Mouse (Mus musculus) G1E (cell line): ENCODE results near the gene Ascc1. TPM values are rescaled to one million over a fixed set of nuclear protein-coding genes. Genes with fewer than 3 reads are reported as not detected.
A peak's percentile ranks its signal among the peaks of the same experiment; 100 is the strongest.
"Not testable (repeated sequence)": the region's sequence is repeated elsewhere in the genome, so short reads cannot be mapped to it uniquely, and the experiment has no call there.

Source experiments
- ATAC-seq: 2 replicates; pipeline ENCODE4 v1.8.0; 2016; ENCODE audit warnings: mild to moderate bottlenecking; ENCODE audit not compliant: insufficient number of reproducible peaks, poor library complexity, low FRiP score, severe bottlenecking; ENCODE audit errors: extremely low read depth
- DNase-seq: peaks from one replicate; pipeline ENCODE4 v3.0.0; 2012; ENCODE audit warnings: low spot score
- H3K27me3 ChIP-seq: 2 replicates; pipeline ENCODE4 v1.6.1; 2012; ENCODE audit warnings: mild to moderate bottlenecking, low read length, inconsistent platforms; ENCODE audit not compliant: insufficient read depth
- H3K36me3 ChIP-seq: replicated peaks from 2 replicates; pipeline ENCODE3; 2012; ENCODE audit warnings: mild to moderate bottlenecking, inconsistent platforms
- H3K4me1 ChIP-seq: 2 replicates; pipeline ENCODE4 v1.6.1; 2012; ENCODE audit warnings: low read depth, low read length, inconsistent platforms, mixed read lengths; ENCODE audit not compliant: insufficient read depth
- H3K4me3 ChIP-seq: 2 replicates; pipeline ENCODE4 v1.5.1; 2012; ENCODE audit warnings: low read depth, mild to moderate bottlenecking, inconsistent platforms, low read length, moderate library complexity, mixed read lengths
- H3K9me3 ChIP-seq: replicated peaks from 2 replicates; pipeline ENCODE4 v1.6.1; 2012; ENCODE audit warnings: inconsistent platforms
- CTCF ChIP-seq: IDR thresholded peaks from 2 replicates; pipeline ENCODE4 v1.5.1; 2012; ENCODE audit warnings: low read depth, low read length, inconsistent platforms, mixed read lengths
- GATA1 ChIP-seq: IDR thresholded peaks from 2 replicates; pipeline ENCODE4 v1.6.1; 2012; ENCODE audit warnings: borderline replicate concordance, low read length, inconsistent platforms, mixed read lengths
- GATA2 ChIP-seq: IDR thresholded peaks from 2 replicates; pipeline ENCODE4 v1.6.1; 2012; ENCODE audit warnings: low read depth, low read length, inconsistent platforms, borderline replicate concordance
- POLR2AphosphoS5 ChIP-seq: IDR thresholded peaks from 2 replicates; pipeline ENCODE4 v1.6.1; 2012; ENCODE audit warnings: low read depth, low read length, inconsistent platforms; ENCODE audit not compliant: insufficient replicate concordance
- TAL1 ChIP-seq: conservative IDR thresholded peaks from 2 replicates; pipeline ENCODE4 v1.6.1; 2012; ENCODE audit warnings: low read depth, low read length, inconsistent platforms, mixed read lengths
- polyA plus RNA-seq: library from polyadenylated mRNA; stranded (reverse); fragments of >175 nt; gene quantifications from 2 replicates; pipeline ENCODE4 v1.2.3, GENCODE M21; 2012
- total RNA-seq, 2 experiments: library from RNA; stranded (forward) in 1 of 2; stranded (reverse) in 1 of 2; fragments of 200-1000 nt in 1 of 2; fragments of >200 nt in 1 of 2; fragmentation: Nextera tagmentation in 1 of 2; gene quantifications; 2 replicates each; pipeline ENCODE4 v1.2.3; 2014 to 2017

Gene Ascc1
- total and polyA plus RNA-seq, 3 experiments = 19.3 to 22.6 (median 19.7) TPM

DNA sequence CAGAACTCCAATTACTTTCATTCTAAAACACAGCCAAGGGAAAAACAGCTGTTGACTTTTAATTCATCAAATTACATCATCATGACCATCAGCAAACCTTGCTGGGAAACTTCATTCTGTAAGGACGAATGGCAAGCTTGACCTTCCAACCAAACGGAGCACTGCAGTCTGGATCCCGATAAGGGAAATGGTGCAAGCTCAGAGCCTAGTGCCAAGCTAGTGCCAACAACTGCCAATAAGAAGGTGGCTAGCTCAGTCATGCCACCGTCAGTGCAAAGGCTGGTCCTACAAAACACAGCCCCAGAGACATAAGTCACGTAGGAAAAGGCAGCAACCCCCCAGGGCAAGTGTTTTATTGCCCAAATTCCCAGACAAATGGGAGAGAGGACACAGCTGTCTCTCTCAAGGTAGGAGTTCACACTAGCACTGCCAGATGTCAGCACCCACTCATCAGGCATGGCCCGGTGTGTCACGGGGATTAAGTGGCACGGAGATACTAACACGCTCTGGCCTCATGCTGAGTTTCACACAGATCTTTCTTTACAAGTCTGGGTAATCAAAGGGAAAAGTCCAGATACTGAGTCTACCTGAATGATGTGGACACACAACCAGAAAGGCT is 11.2 kb upstream of the Ascc1 start:
- Histone ChIP-seq H3K27me3 (no peaks in the 10 kb centered on the region), H3K36me3 (peaks cover 88% of the 10 kb centered on the region), H3K9me3 (no peaks in the 10 kb centered on the region), H3K4me3 (no peak overlapping the region), H3K4me1 (0 out of 2 replicates have a peak, but pooled peaks cover 3% of the 10 kb centered on the region)
- ATAC-seq (no peak), DNase-seq (no peak)
- TF ChIP-seq GATA1 = no peak
- no peak for TF ChIP-seq POLR2AphosphoS5
- TF ChIP-seq GATA2 = no peak
- no peak for TF ChIP-seq CTCF
- no peak for TF ChIP-seq TAL1

- Histone ChIP-seq H3K27me3 (no peaks in the 10 kb centered on the region), H3K4me3 (no peak overlapping the region), H3K36me3 (peaks cover 86% of the 10 kb centered on the region), H3K9me3 (no peaks in the 10 kb centered on the region), H3K4me1 (0 out of 2 replicates have a peak, but pooled peaks cover 3% of the 10 kb centered on the region)
- TF ChIP-seq GATA2 (no peak), TAL1 (no peak), GATA1 (no peak), POLR2AphosphoS5 (no peak), CTCF (no peak)
- DNase-seq = no peak
- no peak for ATAC-seq
Measured at GRCm38 (mm10) chr10:59992024-59992423, 10.6 kb upstream of the Ascc1 start.

- not testable (repeated sequence) for DNase-seq, ATAC-seq
Measured at GRCm38 (mm10) chr10:59993813-59994212, 8.8 kb upstream of the Ascc1 start.

DNA sequence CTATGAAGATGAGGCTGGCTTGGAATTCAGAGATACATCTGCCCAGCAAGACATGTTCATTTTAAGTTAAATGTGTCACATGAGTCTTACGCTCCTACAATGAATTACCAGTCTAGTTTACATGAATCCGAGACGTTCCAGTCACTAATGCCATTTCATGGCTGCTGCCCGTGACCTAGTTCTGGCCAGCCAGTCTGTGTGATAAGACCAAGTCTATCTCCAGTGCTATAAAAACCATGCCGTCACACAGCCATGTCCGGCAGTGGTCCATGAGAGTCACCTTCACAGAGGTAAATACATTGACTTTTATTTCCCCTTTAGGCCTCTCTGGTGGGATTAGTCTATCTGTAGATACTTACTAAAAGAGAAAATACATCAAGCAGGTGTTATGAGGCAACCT is 6.7 kb upstream of the Ascc1 start:
- ATAC-seq (no peak), DNase-seq (no peak)
- no peaks in the 10 kb centered on the region for H3K9me3 ChIP-seq
- H3K36me3 ChIP-seq = peaks cover 59% of the 10 kb centered on the region
- H3K4me3 ChIP-seq = no peak overlapping the region
- no peaks in the 10 kb centered on the region for H3K27me3 ChIP-seq
- TF ChIP-seq CTCF = no peak
- no peak for TF ChIP-seq GATA2
- TF ChIP-seq GATA1 = no peak
- H3K4me1 ChIP-seq = peaks cover 14% of the 10 kb centered on the region

More at GRCm38 (mm10) chr10:59993813-59994212, 8.8 kb upstream of the Ascc1 start:
- not testable (repeated sequence) for H3K4me3 ChIP-seq, H3K27me3 ChIP-seq, H3K9me3 ChIP-seq, H3K4me1 ChIP-seq
- peaks cover 68% of the 10 kb centered on the region for H3K36me3 ChIP-seq

GRCm38 (mm10) chr10:59997591-59997990 is 5.0 kb upstream of the Ascc1 start:
- H3K4me1 ChIP-seq = peaks cover 19% of the 10 kb centered on the region
- ATAC-seq = no peak

DNA sequence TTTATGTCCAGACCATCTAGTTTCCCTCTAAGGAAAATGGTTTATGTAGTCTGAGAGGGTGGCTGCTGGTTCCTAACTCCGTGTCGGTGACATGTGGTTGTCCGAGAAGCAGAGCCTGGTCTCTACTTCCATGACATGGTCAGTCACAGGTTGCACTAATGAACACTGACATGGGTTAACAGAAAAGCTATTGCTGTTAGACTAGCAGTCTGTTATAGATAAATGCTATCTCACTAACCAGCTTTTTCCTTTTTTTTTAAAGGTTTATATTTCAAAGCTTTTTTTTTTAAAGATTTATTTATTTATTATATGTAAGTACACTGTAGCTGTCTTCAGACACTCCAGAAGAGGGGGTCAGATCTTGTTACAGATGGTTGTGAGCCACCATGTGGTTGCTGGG is 3.5 kb upstream of the Ascc1 start:
- no peak for DNase-seq
- Histone ChIP-seq H3K36me3 (peaks cover 37% of the 10 kb centered on the region), H3K4me1 (peaks cover 23% of the 10 kb centered on the region), H3K4me3 (no peak overlapping the region; the same call in 1 of the 2 replicates), H3K9me3 (no peaks in the 10 kb centered on the region), H3K27me3 (no peaks in the 10 kb centered on the region)
- ATAC-seq = no peak
- no peak for TF ChIP-seq GATA1
- TF ChIP-seq GATA2 = no peak
- TF ChIP-seq TAL1 = peak; percentile 16; the same call in 1 of the 2 replicates
- no peak for TF ChIP-seq POLR2AphosphoS5
- TF ChIP-seq CTCF = no peak

More at GRCm38 (mm10) chr10:59997591-59997990, 5.0 kb upstream of the Ascc1 start:
- Histone ChIP-seq H3K27me3 (no peaks in the 10 kb centered on the region), H3K9me3 (no peaks in the 10 kb centered on the region), H3K36me3 (peaks cover 49% of the 10 kb centered on the region), H3K4me3 (no peak overlapping the region)
- DNase-seq = no peak
- TF ChIP-seq TAL1 (no peak), CTCF (no peak), GATA1 (no peak), POLR2AphosphoS5 (no peak), GATA2 (no peak)

DNA sequence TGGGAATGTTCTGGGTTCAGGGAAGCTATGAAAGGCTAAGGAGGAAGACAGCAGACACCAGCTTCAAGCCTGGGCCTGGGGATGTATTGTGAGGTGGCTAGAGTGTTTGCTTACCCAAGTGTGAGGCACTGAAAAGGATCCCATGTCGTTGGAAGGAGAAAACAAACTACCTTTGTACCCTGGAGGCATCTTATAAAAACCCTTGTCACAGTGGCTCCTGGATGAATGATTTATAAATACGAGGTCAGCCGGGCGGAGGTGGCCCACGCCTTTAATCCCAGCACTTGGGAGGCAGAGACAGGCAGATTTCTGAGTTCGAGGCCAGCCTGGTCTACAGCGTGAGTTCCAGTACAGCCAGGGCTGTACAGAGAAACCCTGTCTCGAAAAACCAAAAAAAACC is 942 bp upstream of the Ascc1 start:
- Histone ChIP-seq H3K4me1 (peaks cover 23% of the 10 kb centered on the region), H3K4me3 (peak overlapping the region; percentile 51; the same call in 1 of the 2 replicates), H3K36me3 (peaks cover 18% of the 10 kb centered on the region)
- DNase-seq, ATAC-seq, H3K27me3 ChIP-seq, H3K9me3 ChIP-seq: not testable (repeated sequence)
